Mouse (Mus musculus) liver, embryonic 13.5 days (tissue): ENCODE data around the gene Gm11567. TPM values are rescaled to one million over a fixed set of nuclear protein-coding genes. Genes with fewer than 3 reads are reported as not detected.

Source experiments
- polyA plus RNA-seq: library from polyadenylated mRNA; unstranded; fragments of >200 nt; fragmentation: Nextera tagmentation; extraction: Ambion mirVana; gene quantifications from 2 replicates; pipeline ENCODE4 v1.2.1, GENCODE M21; 2015

Gm11567 gene
- polyA plus RNA-seq, 1 experiment from 2014 or later, result not detected

Other genes with a start within 250 kb of the Gm11567 start
- gene Krtap4-2, start 244.1 kb upstream of the Gm11567 start, polyA plus RNA-seq, result not detected in 2 replicates
- not detected in 2 replicates for gene Krtap4-7, start 235.1 kb upstream of the Gm11567 start, polyA plus RNA-seq
- not detected in 2 replicates for gene Gm11555, start 229.0 kb upstream of the Gm11567 start, polyA plus RNA-seq
- gene Gm11563, start 220.2 kb upstream of the Gm11567 start, polyA plus RNA-seq, result not detected in 2 replicates
- not detected in 2 replicates for gene Krtap4-6, start 213.2 kb upstream of the Gm11567 start, polyA plus RNA-seq
- not detected in 2 replicates for gene Gm14190, start 188.4 kb upstream of the Gm11567 start, polyA plus RNA-seq
- not detected in 2 replicates for gene Gm14180, start 144.9 kb upstream of the Gm11567 start, polyA plus RNA-seq
- not detected in 2 replicates for gene Gm11595, start 106.3 kb upstream of the Gm11567 start, polyA plus RNA-seq
- gene Krtap4-8, start 98.5 kb upstream of the Gm11567 start, polyA plus RNA-seq, result not detected in 2 replicates
- not detected in 2 replicates for gene Krtap4-9, start 94.0 kb upstream of the Gm11567 start, polyA plus RNA-seq
- not detected in 2 replicates for gene Gm11596, start 85.7 kb upstream of the Gm11567 start, polyA plus RNA-seq
- not detected in 2 replicates for gene Gm11569, start 80.3 kb upstream of the Gm11567 start, polyA plus RNA-seq
- not detected in 2 replicates for gene Gm11554, start 74.7 kb upstream of the Gm11567 start, polyA plus RNA-seq
- not detected in 2 replicates for gene Krtap4-13, start 69.3 kb upstream of the Gm11567 start, polyA plus RNA-seq
- not detected in 2 replicates for gene Gm11564, start 63.5 kb upstream of the Gm11567 start, polyA plus RNA-seq
- not detected in 2 replicates for gene 2300003K06Rik, start 41.1 kb upstream of the Gm11567 start, polyA plus RNA-seq
- gene Krtap4-16, start 27.6 kb upstream of the Gm11567 start, polyA plus RNA-seq, result not detected in 2 replicates
- not detected in 2 replicates for gene Gm11568, start 21.3 kb upstream of the Gm11567 start, polyA plus RNA-seq
- gene Gm11559, start 14.7 kb upstream of the Gm11567 start, polyA plus RNA-seq, result not detected in 2 replicates
- gene Krtap9-1, start 5.8 kb upstream of the Gm11567 start, polyA plus RNA-seq, result not detected in 2 replicates
- not detected in 2 replicates for gene Krtap31-1, start 28.7 kb downstream of the Gm11567 start, polyA plus RNA-seq
- not detected in 2 replicates for gene Gm11565, start 35.6 kb downstream of the Gm11567 start, polyA plus RNA-seq
- gene Krtap31-2, start 57.1 kb downstream of the Gm11567 start, polyA plus RNA-seq, result not detected in 2 replicates
- gene Krtap9-5, start 69.3 kb downstream of the Gm11567 start, polyA plus RNA-seq, result not detected in 2 replicates
- not detected in 2 replicates for gene Krtap29-1, start 99.9 kb downstream of the Gm11567 start, polyA plus RNA-seq
- not detected in 2 replicates for gene Krtap16-1, start 107.4 kb downstream of the Gm11567 start, polyA plus RNA-seq
- not detected in 2 replicates for gene Krtap17-1, start 114.8 kb downstream of the Gm11567 start, polyA plus RNA-seq
- not detected in 2 replicates for gene Krt33a, start 137.0 kb downstream of the Gm11567 start, polyA plus RNA-seq
- not detected in 2 replicates for gene Krt33b, start 150.7 kb downstream of the Gm11567 start, polyA plus RNA-seq
- gene Krt34, start 162.4 kb downstream of the Gm11567 start, polyA plus RNA-seq, result not detected in 2 replicates
- not detected in 2 replicates for gene Krt31, start 171.4 kb downstream of the Gm11567 start, polyA plus RNA-seq
- gene Krt32, start 209.0 kb downstream of the Gm11567 start, polyA plus RNA-seq, result not detected in 2 replicates
- gene Krt35, start 217.1 kb downstream of the Gm11567 start, polyA plus RNA-seq, result not detected in 2 replicates
- not detected in 2 replicates for gene Krt36, start 226.4 kb downstream of the Gm11567 start, polyA plus RNA-seq
- 0.10 and 0.20 TPM in 2 replicates for gene Krt13, start 242.4 kb downstream of the Gm11567 start, polyA plus RNA-seq